Mouse (Mus musculus): ENCODE measurements at regions not wholly inside any gene's neighbourhood (a gene's known extent, or its start where the extent isn't known, plus 50 kb on each side); places are given as distances from the start of the nearest gene placed in this dataset.
A peak's percentile ranks its signal among the peaks of the same experiment; 100 is the strongest.

GRCm38 (mm10) chr17:4643343-4643742 is 350.8 kb upstream of the Arid1b start:
- no peak for DNase-seq (ENCODE audit: extremely low spot score, low read depth, low spot score)

GRCm38 (mm10) chr17:4648603-4649002 is 345.5 kb upstream of the Arid1b start:
- no peak for DNase-seq (ENCODE audit: extremely low spot score, low read depth, low spot score)

GRCm38 (mm10) chr17:4654221-4654620 is 339.9 kb upstream of the Arid1b start:
- DNase-seq (ENCODE audit: extremely low spot score, low read depth, low spot score) = no peak

GRCm38 (mm10) chr17:4661996-4662395 is 332.1 kb upstream of the Arid1b start:
- DNase-seq (ENCODE audit: extremely low spot score, low read depth, low spot score) = no peak

GRCm38 (mm10) chr17:4668511-4668910 is 325.6 kb upstream of the Arid1b start:
- no peak for DNase-seq (ENCODE audit: extremely low spot score, low read depth, low spot score)

GRCm38 (mm10) chr17:4673271-4673670 is 320.9 kb upstream of the Arid1b start:
- DNase-seq (ENCODE audit: extremely low spot score, low read depth, low spot score) = no peak

GRCm38 (mm10) chr17:4706421-4706820 is 287.7 kb upstream of the Arid1b start:
- no peak for DNase-seq (ENCODE audit: extremely low spot score, low read depth, low spot score)

GRCm38 (mm10) chr17:4721061-4721460 is 273.1 kb upstream of the Arid1b start:
- no peak for DNase-seq (ENCODE audit: extremely low spot score, low read depth, low spot score)

GRCm38 (mm10) chr17:4724031-4724430 is 270.1 kb upstream of the Arid1b start:
- no peak for DNase-seq (ENCODE audit: extremely low spot score, low read depth, low spot score)

- DNase-seq (ENCODE audit: extremely low spot score, low read depth, low spot score) = no peak
Measured at GRCm38 (mm10) chr17:4726331-4726741, 267.8 kb upstream of the Arid1b start.

GRCm38 (mm10) chr17:4734412-4734881 is 259.7 kb upstream of the Arid1b start:
- DNase-seq (ENCODE audit: extremely low spot score, low read depth, low spot score) = no peak

- no peak for DNase-seq (ENCODE audit: extremely low spot score, low read depth, low spot score)
Measured at GRCm38 (mm10) chr17:4735185-4735584, 258.9 kb upstream of the Arid1b start.

GRCm38 (mm10) chr17:4736689-4737088 is 257.4 kb upstream of the Arid1b start:
- DNase-seq (ENCODE audit: extremely low spot score, low read depth, low spot score) = no peak

- no peak for DNase-seq (ENCODE audit: extremely low spot score, low read depth, low spot score)
Measured at GRCm38 (mm10) chr17:4738717-4739485, 255.2 kb upstream of the Arid1b start.

GRCm38 (mm10) chr17:4740784-4741183 is 253.3 kb upstream of the Arid1b start:
- DNase-seq (ENCODE audit: extremely low spot score, low read depth, low spot score) = no peak

- DNase-seq (ENCODE audit: extremely low spot score, low read depth, low spot score) = no peak
Measured at GRCm38 (mm10) chr17:4742314-4742713, 251.8 kb upstream of the Arid1b start.

- no peak for DNase-seq (ENCODE audit: extremely low spot score, low read depth, low spot score)
Measured at GRCm38 (mm10) chr17:4762956-4763355, 231.2 kb upstream of the Arid1b start.

- no peak for DNase-seq (ENCODE audit: extremely low spot score, low read depth, low spot score)
Measured at GRCm38 (mm10) chr17:4765723-4766122, 228.4 kb upstream of the Arid1b start.

- no peak for DNase-seq (ENCODE audit: extremely low spot score, low read depth, low spot score)
Measured at GRCm38 (mm10) chr17:4767947-4768522, 226.1 kb upstream of the Arid1b start.

- DNase-seq (ENCODE audit: extremely low spot score, low read depth, low spot score) = no peak
Measured at GRCm38 (mm10) chr17:4769284-4769683, 224.8 kb upstream of the Arid1b start.

GRCm38 (mm10) chr17:4770052-4770451 is 224.1 kb upstream of the Arid1b start:
- no peak for DNase-seq (ENCODE audit: extremely low spot score, low read depth, low spot score)

GRCm38 (mm10) chr17:4778161-4778560 is 216.0 kb upstream of the Arid1b start:
- DNase-seq (ENCODE audit: extremely low spot score, low read depth, low spot score) = peak; percentile 8

- DNase-seq (ENCODE audit: extremely low spot score, low read depth, low spot score) = no peak
Measured at GRCm38 (mm10) chr17:4779017-4779416, 215.1 kb upstream of the Arid1b start.

Data from hindlimb bud, embryonic 11.5 days (tissue).